Mouse (Mus musculus) embryonic facial prominence, embryonic 12.5 days (tissue): ENCODE measurements around the gene Gm9821. TPM values are rescaled to one million over a fixed set of nuclear protein-coding genes. Genes with fewer than 3 reads are reported as not detected.

ENCODE experiments used
- ATAC-seq: fragments of 200-750 bp; cut with Nextera tagmentation; 2 replicates; pipeline ENCODE4 v1.8.0; 2017; ENCODE audit not compliant: insufficient number of reproducible peaks, insufficient read depth, low FRiP score, low TSS enrichment
- H3K27ac ChIP-seq: fragments of 300-500 bp; sonication (generic); 2 replicates; pipeline ENCODE4 v1.5.1; 2016; ENCODE audit warnings: mild to moderate bottlenecking
- H3K27me3 ChIP-seq: fragments of 300-500 bp; sonication (generic); 2 replicates; pipeline ENCODE4 v1.6.1; 2016; ENCODE audit warnings: mild to moderate bottlenecking, moderate library complexity
- H3K36me3 ChIP-seq: fragments of 300-500 bp; sonication (generic); 2 replicates; pipeline ENCODE4 v1.6.1; 2016; ENCODE audit warnings: mild to moderate bottlenecking
- H3K4me1 ChIP-seq: fragments of 300-500 bp; sonication (generic); 2 replicates; pipeline ENCODE4 v1.6.1; 2016
- H3K4me2 ChIP-seq: fragments of 300-500 bp; sonication (generic); replicated peaks from 2 replicates; pipeline ENCODE4 v1.6.1; 2016; ENCODE audit warnings: mild to moderate bottlenecking, moderate library complexity
- H3K4me3 ChIP-seq: fragments of 300-500 bp; sonication (generic); 2 replicates; pipeline ENCODE4 v1.5.1; 2016; ENCODE audit warnings: mild to moderate bottlenecking
- H3K9ac ChIP-seq: fragments of 300-500 bp; sonication (generic); 2 replicates; pipeline ENCODE4 v1.6.1; 2016; ENCODE audit warnings: mild to moderate bottlenecking, moderate library complexity
- H3K9me3 ChIP-seq: fragments of 300-500 bp; sonication (generic); 2 replicates; pipeline ENCODE4 v1.6.1; 2016; ENCODE audit warnings: mild to moderate bottlenecking, moderate library complexity
- WGBS: fragments of 180-500 bp; shearing (Covaris S2); methylation state at CpG from one replicate; pipeline ENCODE4 v1.1.7; 2016; 5-methylcytosine and 5-hydroxymethylcytosine counted together
- polyA plus RNA-seq: library from polyadenylated mRNA; unstranded; fragments of >200 nt; fragmentation: Nextera tagmentation; extraction: Ambion mirVana; gene quantifications from 2 replicates; pipeline ENCODE4 v1.2.1, GENCODE M21; 2016

The Gm9821 gene
- polyA plus RNA-seq, 1 experiment from 2014 or later, result 0.73 TPM

- peaks cover 23% of the 10 kb centered on the region for H3K4me1 ChIP-seq
- H3K9ac ChIP-seq, result no peak overlapping the region
- ATAC-seq, result no peak; the same call in 1 of the 2 replicates
- no peaks in the 10 kb centered on the region for H3K36me3 ChIP-seq
- WGBS, result 35% methylated on average over 2 of the region's 2 CpGs
- H3K27ac ChIP-seq, result peak overlapping the region; percentile 54; the same call in 1 of the 2 replicates
- H3K9me3 ChIP-seq, result no peaks in the 10 kb centered on the region
- H3K4me2 ChIP-seq, result no peak overlapping the region
- H3K4me3 ChIP-seq, result no peak overlapping the region
- peaks cover 43% of the 10 kb centered on the region for H3K27me3 ChIP-seq
Observed at GRCm38 (mm10) chr2:91978547-91978946, 33.0 kb downstream of the Gm9821 start.

- WGBS, result 7% methylated on average over 4 of the region's 4 CpGs
- no peak overlapping the region for H3K27ac ChIP-seq
- H3K4me1 ChIP-seq, result peaks cover 36% of the 10 kb centered on the region
- ATAC-seq, result no peak
- no peaks in the 10 kb centered on the region for H3K36me3 ChIP-seq
- peaks cover 27% of the 10 kb centered on the region for H3K27me3 ChIP-seq
- H3K4me3 ChIP-seq, result no peak overlapping the region
- H3K4me2 ChIP-seq, result no peak overlapping the region
- no peak overlapping the region for H3K9ac ChIP-seq
- no peaks in the 10 kb centered on the region for H3K9me3 ChIP-seq
Observed at GRCm38 (mm10) chr2:91980245-91980644, 34.7 kb downstream of the Gm9821 start.

GRCm38 (mm10) chr2:91980830-91981229 is 35.3 kb downstream of the Gm9821 start:
- H3K9ac ChIP-seq, result no peak overlapping the region
- no peak overlapping the region for H3K27ac ChIP-seq
- no peak overlapping the region for H3K4me3 ChIP-seq
- no peak overlapping the region for H3K4me2 ChIP-seq
- no peaks in the 10 kb centered on the region for H3K9me3 ChIP-seq
- no peaks in the 10 kb centered on the region for H3K36me3 ChIP-seq
- 49% methylated on average over 5 of the region's 5 CpGs for WGBS
- ATAC-seq, result no peak
- peaks cover 31% of the 10 kb centered on the region for H3K4me1 ChIP-seq
- H3K27me3 ChIP-seq, result peaks cover 21% of the 10 kb centered on the region

GRCm38 (mm10) chr2:91984439-91984838 is 38.9 kb downstream of the Gm9821 start:
- peak; percentile 81 for ATAC-seq

GRCm38 (mm10) chr2:91984906-91985525 is 39.5 kb downstream of the Gm9821 start:
- Histone ChIP-seq H3K4me1 (peaks cover 23% of the 10 kb centered on the region), H3K9me3 (no peaks in the 10 kb centered on the region), H3K36me3 (no peaks in the 10 kb centered on the region), H3K4me3 (0 out of 2 replicates have a peak overlapping the region, but pooled peaks have one; percentile 19), H3K27me3 (no peaks in the 10 kb centered on the region), H3K27ac (peak overlapping the region; percentile 67), H3K9ac (0 out of 2 replicates have a peak overlapping the region, but pooled peaks have one; percentile 17), H3K4me2 (peak overlapping the region; percentile 38)
- no peak for ATAC-seq
- WGBS, result 32% methylated on average over 9 of the region's 9 CpGs

More at GRCm38 (mm10) chr2:91984439-91984838, 38.9 kb downstream of the Gm9821 start:
- Histone ChIP-seq H3K9me3 (no peaks in the 10 kb centered on the region), H3K4me2 (peak overlapping the region; percentile 38), H3K36me3 (no peaks in the 10 kb centered on the region), H3K4me1 (peaks cover 25% of the 10 kb centered on the region), H3K9ac (peak overlapping the region; percentile 17; the same call in 1 of the 2 replicates), H3K4me3 (peak overlapping the region; percentile 19; the same call in 1 of the 2 replicates), H3K27ac (peak overlapping the region; percentile 67), H3K27me3 (no peaks in the 10 kb centered on the region)
- WGBS, result 2% methylated on average over 13 of the region's 13 CpGs

- Histone ChIP-seq H3K27ac (no peak overlapping the region), H3K4me1 (peaks cover 13% of the 10 kb centered on the region), H3K4me3 (no peak overlapping the region), H3K36me3 (0 out of 2 replicates have a peak, but pooled peaks cover 3% of the 10 kb centered on the region), H3K9ac (no peak overlapping the region), H3K9me3 (no peaks in the 10 kb centered on the region), H3K4me2 (no peak overlapping the region), H3K27me3 (no peaks in the 10 kb centered on the region)
- no peak for ATAC-seq
- 7% methylated on average over 5 of the region's 5 CpGs for WGBS
Observed at GRCm38 (mm10) chr2:91986071-91986470, 40.6 kb downstream of the Gm9821 start.

GRCm38 (mm10) chr2:91987542-91987941 is 42.0 kb downstream of the Gm9821 start:
- Histone ChIP-seq H3K4me2 (no peak overlapping the region), H3K27ac (no peak overlapping the region), H3K27me3 (no peaks in the 10 kb centered on the region), H3K36me3 (0 out of 2 replicates have a peak, but pooled peaks cover 3% of the 10 kb centered on the region), H3K4me3 (no peak overlapping the region), H3K9ac (no peak overlapping the region), H3K9me3 (no peaks in the 10 kb centered on the region), H3K4me1 (peaks cover 13% of the 10 kb centered on the region)
- WGBS, result 0% methylated on average over 3 of the region's 3 CpGs
- no peak for ATAC-seq

- no peak for ATAC-seq
- no peak overlapping the region for H3K27ac ChIP-seq
Observed at GRCm38 (mm10) chr2:91989750-91990149, 44.2 kb downstream of the Gm9821 start.

GRCm38 (mm10) chr2:91993409-91993808 is 47.9 kb downstream of the Gm9821 start:
- Histone ChIP-seq H3K27me3 (no peaks in the 10 kb centered on the region), H3K9ac (no peak overlapping the region), H3K9me3 (no peaks in the 10 kb centered on the region), H3K27ac (no peak overlapping the region), H3K36me3 (0 out of 2 replicates have a peak, but pooled peaks cover 3% of the 10 kb centered on the region), H3K4me1 (0 out of 2 replicates have a peak, but pooled peaks cover 3% of the 10 kb centered on the region), H3K4me3 (no peak overlapping the region), H3K4me2 (no peak overlapping the region)
- no peak for ATAC-seq
- 78% methylated on average over 3 of the region's 3 CpGs for WGBS

More at GRCm38 (mm10) chr2:91989750-91990149, 44.2 kb downstream of the Gm9821 start:
- H3K36me3 ChIP-seq, result 0 out of 2 replicates have a peak, but pooled peaks cover 3% of the 10 kb centered on the region
- H3K9me3 ChIP-seq, result no peaks in the 10 kb centered on the region
- no peak overlapping the region for H3K4me3 ChIP-seq
- H3K4me1 ChIP-seq, result peaks cover 8% of the 10 kb centered on the region
- H3K27me3 ChIP-seq, result no peaks in the 10 kb centered on the region
- H3K9ac ChIP-seq, result no peak overlapping the region
- H3K4me2 ChIP-seq, result no peak overlapping the region

- whole genome bisulfite sequencing, result 82% methylated on average over 5 of the region's 5 CpGs
Observed at GRCm38 (mm10) chr2:91996006-91996405, 50.5 kb downstream of the Gm9821 start.

More at GRCm38 (mm10) chr2:91996006-91996405, 50.5 kb downstream of the Gm9821 start:
- Histone ChIP-seq H3K9ac (no peak overlapping the region), H3K4me2 (no peak overlapping the region), H3K9me3 (no peaks in the 10 kb centered on the region), H3K27me3 (no peaks in the 10 kb centered on the region), H3K4me3 (no peak overlapping the region), H3K4me1 (0 out of 2 replicates have a peak, but pooled peaks cover 3% of the 10 kb centered on the region), H3K27ac (no peak overlapping the region), H3K36me3 (no peaks in the 10 kb centered on the region)
- no peak for ATAC-seq
